Mouse (Mus musculus) spleen, adult 2 months (tissue): Measurements from ENCODE around the gene Tnik.

ENCODE experiments used
- CTCF ChIP-seq: fragments of 200-500 bp; IDR thresholded peaks from 2 replicates; pipeline ENCODE4 v1.5.1; 2011; ENCODE audit warnings: mild to moderate bottlenecking, inconsistent platforms; ENCODE audit not compliant: insufficient read depth, insufficient read length, insufficient replicate concordance; ENCODE audit errors: extremely low read depth
- POLR2A ChIP-seq: fragments of 200-500 bp; IDR thresholded peaks from 2 replicates; pipeline ENCODE4 v1.6.1; 2011; ENCODE audit warnings: low read depth, low read length, inconsistent platforms

- TF ChIP-seq CTCF (no peak), POLR2A (no peak)
These were observed 105.7 kb downstream of the Tnik start for GRCm38 (mm10) chr3:28368746-28369145.
